Mouse (Mus musculus) small intestine, adult 2 months (tissue): ENCODE data around the gene Sh2d6.

Experiments used
- CTCF ChIP-seq: fragments of 200-500 bp; IDR thresholded peaks from 2 replicates; pipeline ENCODE4 v1.5.1; 2012; ENCODE audit warnings: low read depth, mild to moderate bottlenecking, control low read depth, inconsistent platforms, low read length, moderate library complexity, mixed read lengths; ENCODE audit not compliant: insufficient replicate concordance, insufficient read length; ENCODE audit errors: extremely low read depth
- POLR2A ChIP-seq: fragments of 200-500 bp; IDR thresholded peaks from 2 replicates; pipeline ENCODE4 v1.6.1; 2012; ENCODE audit warnings: low read depth, mild to moderate bottlenecking, control low read depth, inconsistent platforms, low read length, moderate library complexity

DNA sequence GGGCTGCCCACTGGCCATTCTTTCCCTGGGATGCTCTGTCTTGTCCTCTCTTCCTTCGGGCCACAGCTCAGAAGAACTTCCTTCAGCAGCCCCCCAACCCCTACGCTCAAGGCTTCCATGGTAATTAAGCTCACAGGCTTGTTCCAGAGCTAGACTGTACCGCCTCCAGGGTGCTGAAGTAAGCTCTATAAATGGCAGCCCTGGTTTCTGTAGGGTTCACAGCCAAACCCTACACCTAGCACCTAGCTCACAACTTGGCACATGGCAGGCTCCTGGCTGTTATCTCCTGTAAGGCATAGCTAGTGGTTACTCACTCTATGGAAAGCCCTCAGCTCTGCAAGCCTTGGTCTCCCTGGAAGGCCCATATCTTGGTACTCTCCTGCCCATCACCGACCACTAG is 11.1 kb upstream of the Sh2d6 start:
- TF ChIP-seq POLR2A, result no peak
- TF ChIP-seq CTCF, result no peak
